Mouse (Mus musculus) heart, postnatal 36 days (tissue): ENCODE results near the gene 1600014C23Rik. TPM values are rescaled to one million over a fixed set of nuclear protein-coding genes. Genes with fewer than 3 reads are reported as not detected.

Source experiments
- DNase-seq, 2 experiments: peaks; one replicate each; pipeline ENCODE4 v3.0.0; 2021 to 2022
- intact Hi-C: fragments of 180-260 bp; cut with DNase I; formaldehyde crosslinking; loops from one replicate; pipeline ENCODE4 v1.15.1; 2025
- total RNA-seq, 2 experiments: library from RNA; stranded (reverse); gene quantifications; 2 replicates each; pipeline ENCODE4 v1.2.3; 2021

The 1600014C23Rik gene
- total RNA-seq, result not detected

- intact Hi-C loops, result loop anchor here (1.0 to 5.0 kb wide), 2 partner anchors 82 to 518 kb away; partner anchors contain the start of gene Lrrc73
- peak; percentile 53 to 54 for DNase-seq
Measured at GRCm38 (mm10) chr17:45733735-45734301, at the start of gene 1600014C23Rik. Gene 1600014C23Rik, minus strand, starts transcription at chr17:45733844.

- DNase-seq, result no peak
- intact Hi-C loops, result no loop called here
Measured at GRCm38 (mm10) chr17:45778446-45778845, 44.8 kb upstream of the 1600014C23Rik start.

- DNase-seq, result no peak
- intact Hi-C loops, result no loop called here
Measured at GRCm38 (mm10) chr17:45777431-45777830, 43.8 kb upstream of the 1600014C23Rik start.

GRCm38 (mm10) chr17:45776185-45776584 is 42.5 kb upstream of the 1600014C23Rik start:
- DNase-seq, result no peak
- intact Hi-C loops, result no loop called here

GRCm38 (mm10) chr17:45775468-45775867 is 41.8 kb upstream of the 1600014C23Rik start:
- intact Hi-C loops, result no loop called here
- no peak for DNase-seq

- DNase-seq, result no peak
- intact Hi-C loops, result no loop called here
Measured at GRCm38 (mm10) chr17:45772566-45772965, 38.9 kb upstream of the 1600014C23Rik start.

GRCm38 (mm10) chr17:45772096-45772495 is 38.5 kb upstream of the 1600014C23Rik start:
- intact Hi-C loops, result no loop called here
- DNase-seq, result no peak

GRCm38 (mm10) chr17:45770441-45770840 is 36.8 kb upstream of the 1600014C23Rik start:
- peak in 1 of 2 experiments; percentile 28 for DNase-seq
- intact Hi-C loops, result no loop called here

GRCm38 (mm10) chr17:45769821-45770220 is 36.2 kb upstream of the 1600014C23Rik start:
- DNase-seq, result peak; percentile 44 to 53
- intact Hi-C loops, result loop anchor here (5.0 kb wide), 1 partner anchor 32 kb away; no protein-coding TSS in a partner anchor

- intact Hi-C loops, result loop anchor here (2.0 to 5.0 kb wide), 2 partner anchors 31 to 35 kb away; no protein-coding TSS in a partner anchor
- no peak for DNase-seq
Measured at GRCm38 (mm10) chr17:45767536-45768146, 34.0 kb upstream of the 1600014C23Rik start.

- intact Hi-C loops, result loop anchor here (2.0 to 5.0 kb wide), 2 partner anchors 30 to 35 kb away; no protein-coding TSS in a partner anchor
Measured at GRCm38 (mm10) chr17:45766735-45767535, 33.3 kb upstream of the 1600014C23Rik start.

GRCm38 (mm10) chr17:45765914-45766313 is 32.3 kb upstream of the 1600014C23Rik start:
- no peak for DNase-seq
- intact Hi-C loops, result loop anchor here (2.0 to 5.0 kb wide), 2 partner anchors 29 to 36 kb away; no protein-coding TSS in a partner anchor

More at GRCm38 (mm10) chr17:45766735-45767535, 33.3 kb upstream of the 1600014C23Rik start:
- DNase-seq, result peak; percentile 77 to 83

GRCm38 (mm10) chr17:45763188-45763587 is 29.5 kb upstream of the 1600014C23Rik start:
- intact Hi-C loops, result no loop called here
- no peak for DNase-seq

GRCm38 (mm10) chr17:45761902-45762301 is 28.3 kb upstream of the 1600014C23Rik start:
- intact Hi-C loops, result no loop called here
- DNase-seq, result no peak

GRCm38 (mm10) chr17:45760965-45761645 is 27.5 kb upstream of the 1600014C23Rik start:
- no peak for DNase-seq
- intact Hi-C loops, result no loop called here

GRCm38 (mm10) chr17:45759751-45760150 is 26.1 kb upstream of the 1600014C23Rik start:
- no peak for DNase-seq
- intact Hi-C loops, result no loop called here

- intact Hi-C loops, result no loop called here
- no peak for DNase-seq
Measured at GRCm38 (mm10) chr17:45758808-45759207, 25.2 kb upstream of the 1600014C23Rik start.

GRCm38 (mm10) chr17:45757932-45758331 is 24.3 kb upstream of the 1600014C23Rik start:
- intact Hi-C loops, result no loop called here
- DNase-seq, result no peak

- no peak for DNase-seq
- intact Hi-C loops, result no loop called here
Measured at GRCm38 (mm10) chr17:45756831-45757230, 23.2 kb upstream of the 1600014C23Rik start.

- no peak for DNase-seq
- intact Hi-C loops, result no loop called here
Measured at GRCm38 (mm10) chr17:45756391-45756790, 22.7 kb upstream of the 1600014C23Rik start.
